Mouse (Mus musculus): Measurements from ENCODE around the gene Tmem231. TPM values are rescaled to one million over a fixed set of nuclear protein-coding genes. Genes with fewer than 3 reads are reported as not detected.

Tmem231 gene
- total RNA-seq, 2 experiments from 2014 or later: 0.90 to 1.1 TPM

DNA sequence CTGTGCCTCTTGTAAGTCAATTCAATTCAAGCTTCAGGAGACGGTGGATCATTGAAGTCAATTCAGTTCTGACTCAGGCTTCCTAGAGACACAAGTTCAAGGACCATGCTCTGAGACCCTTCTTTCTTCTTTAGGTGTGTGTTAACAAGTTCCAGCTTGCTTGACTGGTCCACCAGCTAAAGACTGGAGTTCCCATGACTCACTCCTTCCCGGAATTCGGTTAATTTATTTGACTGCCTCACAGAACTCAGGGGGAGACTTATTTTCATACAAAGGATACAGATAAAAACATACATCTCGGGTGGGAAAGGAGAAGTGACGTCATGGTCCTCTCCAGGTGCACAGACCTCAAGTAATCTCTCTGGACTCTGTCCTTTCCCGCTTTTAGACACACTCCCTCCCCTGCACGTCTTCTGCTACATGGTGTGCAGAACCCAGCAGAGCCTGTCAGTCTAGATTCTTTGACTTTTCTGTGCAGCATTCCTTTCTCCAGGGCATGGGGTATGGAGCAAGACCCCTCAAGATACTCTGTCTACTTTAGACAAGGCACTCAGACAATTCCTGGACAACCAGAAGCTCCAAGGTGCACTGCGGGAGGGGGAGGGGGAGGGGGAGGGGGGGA is 28.1 kb downstream of the Tmem231 start:
- DNase-seq: no peak

GRCm38 (mm10) chr8:111902080-111902479 is 31.6 kb downstream of the Tmem231 start:
- DNase-seq: peak; percentile 80

DNA sequence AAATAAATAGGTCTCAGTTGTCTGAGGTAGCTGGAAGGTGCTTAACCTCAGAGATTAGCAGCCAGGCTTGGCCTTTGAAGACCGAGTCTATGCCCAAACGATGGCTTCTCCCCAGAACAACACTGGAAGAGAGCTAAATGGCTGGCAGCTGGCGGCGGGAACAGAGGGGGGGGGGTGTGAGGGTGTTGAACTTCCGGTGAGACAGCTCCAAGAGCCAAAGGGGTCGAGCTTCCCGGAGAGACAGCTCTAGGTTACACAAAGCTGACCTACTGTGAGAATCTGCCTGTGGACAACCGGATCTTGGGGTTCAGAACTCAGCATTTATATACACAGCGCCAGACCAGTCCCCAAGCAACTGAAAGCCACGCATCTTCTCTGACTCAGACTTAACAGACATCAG is 35.1 kb downstream of the Tmem231 start:
- DNase-seq: no peak

- no peak for DNase-seq
Measured at GRCm38 (mm10) chr8:111894955-111895354, 38.7 kb downstream of the Tmem231 start.

GRCm38 (mm10) chr8:111892615-111893014 is 41.1 kb downstream of the Tmem231 start:
- no peak for DNase-seq

GRCm38 (mm10) chr8:111891983-111892382 is 41.7 kb downstream of the Tmem231 start:
- no peak for DNase-seq

DNA sequence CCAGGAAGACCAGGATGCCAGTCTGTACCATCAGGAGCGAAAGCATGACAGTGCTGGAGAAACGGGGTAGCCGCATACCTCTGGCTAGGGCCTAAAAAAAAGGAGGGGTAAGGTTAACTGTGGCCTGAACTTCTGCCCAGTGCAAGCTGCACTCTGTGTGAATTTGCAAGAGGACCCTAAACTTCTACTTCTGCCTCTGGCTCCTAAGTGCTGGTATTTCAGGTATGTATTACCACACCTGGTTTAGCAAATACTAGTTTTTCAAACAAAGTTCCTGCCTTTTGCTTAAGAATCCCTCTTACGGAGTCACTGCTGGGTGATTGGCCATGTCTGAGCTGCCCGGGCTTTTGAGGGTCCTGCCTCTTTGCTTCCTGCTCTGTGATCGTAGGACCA is 42.8 kb downstream of the Tmem231 start:
- DNase-seq: no peak

- DNase-seq: no peak
Measured at GRCm38 (mm10) chr8:111889931-111890910, 43.5 kb downstream of the Tmem231 start.

- DNase-seq: no peak
Measured at GRCm38 (mm10) chr8:111888091-111888650, 45.5 kb downstream of the Tmem231 start.

DNA sequence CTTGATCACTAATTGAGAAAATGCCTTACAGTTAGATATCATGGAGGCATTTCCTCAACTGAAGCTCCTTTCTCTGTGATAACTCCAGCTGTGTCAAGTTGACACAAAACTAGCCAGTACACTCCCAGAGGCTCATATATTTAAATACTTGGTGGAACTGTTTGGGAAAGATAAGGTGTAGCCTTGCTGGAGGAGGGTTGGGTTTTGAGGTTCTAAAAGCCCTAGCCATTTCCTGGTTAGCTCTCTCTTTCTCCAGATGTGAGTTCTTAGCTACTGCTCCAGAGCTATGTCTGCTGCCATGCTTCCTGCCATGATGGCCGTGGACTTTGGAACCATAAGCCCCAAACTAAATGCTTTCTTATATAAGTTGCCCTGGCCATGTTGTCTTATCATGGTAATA is 46.2 kb downstream of the Tmem231 start:
- no peak for DNase-seq

GRCm38 (mm10) chr8:111883615-111884014 is 50.1 kb downstream of the Tmem231 start:
- DNase-seq: no peak

DNA sequence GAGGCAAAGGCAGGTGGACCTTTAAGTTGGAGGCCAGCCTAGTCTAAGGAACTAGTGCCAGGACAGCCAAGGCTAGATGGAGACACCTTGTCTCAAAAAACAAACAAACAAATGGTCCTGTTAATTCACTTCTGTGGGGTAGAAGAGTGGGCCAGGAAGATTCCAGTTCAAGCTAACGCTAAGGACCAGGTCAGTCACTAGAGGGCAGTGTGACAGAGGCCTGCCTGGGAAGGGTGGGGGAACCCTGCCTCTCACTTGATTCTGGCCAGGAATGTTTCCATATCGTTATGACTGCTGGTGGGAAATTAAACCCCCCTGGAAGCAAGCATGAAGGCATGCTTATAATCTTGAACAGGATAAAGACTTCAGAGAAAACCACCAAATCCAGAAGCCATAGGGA is 52.1 kb downstream of the Tmem231 start:
- DNase-seq: no peak

DNA sequence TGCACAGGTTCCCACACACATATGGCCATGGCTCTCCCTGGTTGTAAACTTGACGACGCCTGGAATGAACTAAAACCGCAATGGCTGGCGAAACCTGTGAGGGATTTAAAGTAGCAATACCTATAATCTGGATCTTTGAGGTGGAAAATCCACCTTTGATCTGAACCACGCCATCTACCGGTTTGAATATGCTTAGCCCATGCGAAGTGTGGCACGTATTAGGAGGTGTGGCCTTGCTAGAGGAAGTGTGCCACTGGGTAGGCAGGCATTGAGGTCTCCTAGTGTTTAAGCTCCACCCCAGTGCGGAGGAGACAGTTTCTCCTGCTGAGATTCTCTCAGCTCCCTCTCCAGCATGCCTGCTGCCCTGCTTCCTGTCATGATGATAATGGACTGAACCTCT is 56.0 kb downstream of the Tmem231 start:
- DNase-seq: no peak

DNA sequence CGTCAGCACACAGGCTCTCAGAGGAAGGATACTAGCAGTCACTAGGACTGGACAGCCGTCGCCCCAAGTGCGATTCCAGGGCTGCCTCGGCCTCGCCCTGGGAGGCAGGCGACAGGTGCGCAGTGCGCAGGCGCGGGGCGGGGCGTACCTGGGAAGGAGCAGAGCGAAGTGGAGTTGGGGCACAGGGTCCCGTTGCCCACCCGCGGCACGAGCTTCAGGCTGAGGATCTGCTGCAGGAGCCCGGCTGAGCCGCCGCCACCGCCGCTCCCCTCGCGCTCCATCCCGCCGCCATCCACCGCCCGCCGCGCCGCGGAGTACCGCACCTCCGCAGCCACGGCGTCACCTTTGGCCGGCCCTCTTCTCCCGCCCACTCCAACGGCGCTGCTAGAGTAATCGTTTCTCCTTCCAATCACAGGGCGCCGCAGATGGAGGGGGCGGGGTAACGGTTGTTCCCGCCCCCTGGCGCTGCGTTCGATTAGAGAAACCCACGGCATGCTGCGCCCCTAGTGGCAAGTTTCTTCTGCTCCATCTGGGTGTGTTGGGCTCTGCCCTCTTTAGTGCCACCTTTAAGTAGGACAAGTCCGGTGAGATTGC is 57.2 kb downstream of the Tmem231 start, which contains the start of gene Tmem170:
Gene Tmem170, minus strand, starts transcription at position 396 of the 594 bp plus-strand sequence.
- DNase-seq: peak; percentile 96

DNA sequence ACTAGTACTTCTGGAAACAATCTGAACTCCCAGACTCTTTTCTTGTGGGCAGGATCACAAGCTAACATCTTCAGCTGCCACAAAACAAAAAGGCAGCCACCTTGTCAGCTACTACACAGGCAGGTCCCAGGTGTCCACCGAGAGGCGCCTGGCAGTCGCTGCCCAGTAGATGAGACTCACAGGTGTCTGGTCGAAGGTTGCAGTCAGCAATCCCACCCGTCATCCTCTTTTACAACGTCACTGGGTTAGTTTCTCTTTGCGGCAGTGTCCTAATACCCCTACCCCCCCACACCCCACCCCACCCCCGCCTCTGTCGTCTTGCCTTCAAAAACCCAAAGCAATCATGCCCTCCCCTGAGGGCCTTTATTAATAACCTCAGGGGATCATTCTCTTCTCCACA is 57.9 kb downstream of the Tmem231 start:
- DNase-seq: no peak

GRCm38 (mm10) chr8:111871278-111871677 is 62.4 kb downstream of the Tmem231 start:
- no peak for DNase-seq

DNA sequence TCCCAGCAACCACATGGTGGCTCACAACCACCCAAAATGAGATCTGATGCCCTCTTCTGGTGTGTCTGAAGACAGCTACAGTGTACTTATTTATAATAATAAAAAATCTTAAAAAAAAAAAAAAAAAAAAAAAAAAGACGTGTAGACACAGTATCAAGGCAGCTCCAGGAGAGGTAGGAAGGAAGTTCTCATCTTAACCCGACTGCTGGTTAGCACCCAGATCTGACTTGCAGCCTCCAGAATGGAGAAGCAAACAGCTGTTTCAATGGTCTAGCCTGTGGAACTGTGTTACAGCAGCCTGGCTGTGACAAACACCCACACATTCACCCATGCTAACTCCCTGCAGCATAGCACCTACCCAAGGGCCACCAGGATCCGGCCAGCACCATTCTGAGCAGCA is 63.3 kb downstream of the Tmem231 start:
- DNase-seq: no peak

GRCm38 (mm10) chr8:111868664-111869063 is 65.0 kb downstream of the Tmem231 start:
- DNase-seq: no peak

GRCm38 (mm10) chr8:111865857-111866256 is 67.8 kb downstream of the Tmem231 start:
- DNase-seq: no peak

DNA sequence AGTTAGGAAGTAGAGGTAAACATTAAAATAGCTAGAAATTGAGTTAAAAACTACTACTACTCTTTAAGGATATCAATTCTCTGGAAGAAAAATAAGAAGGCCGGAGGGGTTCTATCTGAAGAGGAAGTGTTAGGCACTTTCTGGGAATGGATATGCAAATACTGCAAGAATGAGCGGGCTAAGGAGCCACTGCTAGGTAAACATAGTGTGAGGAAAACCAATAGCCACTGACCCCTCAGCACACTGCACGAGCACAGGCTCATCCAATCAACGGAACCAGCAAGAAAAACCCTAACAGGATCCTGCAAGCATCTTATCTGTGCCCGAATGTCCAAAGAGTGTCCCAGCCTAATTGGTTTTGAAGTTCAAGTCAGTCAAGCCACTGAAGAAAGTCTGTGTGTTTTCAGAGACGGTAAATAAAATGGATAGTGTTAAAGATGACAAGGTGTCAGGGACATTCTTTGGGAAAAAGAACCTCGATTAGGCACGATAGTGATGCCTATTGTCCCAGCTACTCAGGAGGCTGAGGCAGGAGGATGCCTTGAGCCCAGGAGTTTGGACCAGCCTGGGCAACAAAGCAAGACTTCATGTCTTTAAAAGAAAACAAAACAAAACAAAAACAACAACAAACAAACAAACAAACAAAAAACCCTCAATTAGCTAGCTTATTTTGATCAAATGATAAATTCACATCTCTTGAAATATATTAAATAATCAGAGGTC is 68.4 kb downstream of the Tmem231 start:
- no peak for DNase-seq

GRCm38 (mm10) chr8:111864648-111865047 is 69.0 kb downstream of the Tmem231 start:
- no peak for DNase-seq

DNA sequence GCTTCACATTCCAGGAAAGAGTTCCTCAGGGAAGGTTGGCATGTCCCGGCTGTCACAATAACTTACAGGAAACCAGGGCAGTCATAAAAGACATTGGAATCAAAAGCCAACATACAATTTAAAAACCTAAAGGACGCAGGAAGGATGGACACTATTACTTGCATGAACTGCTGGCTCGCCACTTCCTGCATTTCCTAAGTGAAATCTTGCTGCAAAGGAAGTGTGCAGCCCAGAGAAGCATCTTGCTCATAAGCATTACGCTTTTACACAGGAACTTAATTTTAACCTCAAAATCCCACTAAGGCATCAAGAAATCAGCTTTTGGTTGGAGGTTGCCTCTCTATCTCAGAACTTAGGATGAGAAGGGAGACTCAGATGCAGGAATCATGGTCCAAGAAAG is 70.4 kb downstream of the Tmem231 start:
- no peak for DNase-seq
